Mouse (Mus musculus) stomach, postnatal 0 days (tissue): ENCODE measurements around the gene Gipr.

Source experiments
- CTCF ChIP-seq: IDR thresholded peaks from 2 replicates; pipeline ENCODE4 v1.5.1; 2016; ENCODE audit warnings: antibody characterized with exemption, low read depth, mild to moderate bottlenecking, moderate library complexity
- EP300 ChIP-seq: optimal IDR thresholded peaks from 2 replicates; pipeline ENCODE3; 2016; ENCODE audit warnings: antibody characterized with exemption

DNA sequence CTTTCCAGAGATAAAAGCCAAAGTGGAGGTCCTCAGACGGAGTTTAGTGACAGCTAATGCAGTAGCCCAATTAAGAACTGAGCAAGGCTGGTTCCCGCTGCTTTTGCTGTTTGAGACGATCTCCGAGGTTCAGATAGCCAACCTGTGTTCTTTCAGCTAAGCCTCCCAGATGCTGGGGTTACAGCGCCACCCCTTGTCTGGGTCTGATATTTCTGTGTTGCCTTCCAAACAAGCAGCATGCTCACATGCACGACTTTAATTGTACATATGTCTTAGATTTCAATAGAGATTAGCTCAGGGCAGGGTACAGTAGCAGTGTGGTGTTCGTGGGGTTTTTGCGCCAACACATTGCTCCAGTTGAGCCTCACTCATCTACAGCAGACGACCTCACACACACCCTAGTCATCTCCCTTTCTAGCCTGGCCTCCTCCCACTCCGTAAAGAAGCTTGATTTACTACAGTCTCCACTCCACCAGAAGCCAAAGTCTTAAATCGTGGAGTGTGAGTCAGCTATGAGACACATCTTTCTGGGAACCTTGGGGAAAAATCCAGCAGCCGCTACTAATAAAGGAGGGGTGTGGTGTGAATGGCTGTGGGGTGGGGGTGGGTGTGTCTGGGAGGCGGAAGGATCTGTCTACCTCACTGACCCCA lies 10.0 kb downstream of the Gipr start:
- TF ChIP-seq CTCF, result peak; percentile 66
- no peak for TF ChIP-seq EP300
